Comparison of ENCODE assay signal across 15 mouse cellular contexts in the genomic region with DNA sequence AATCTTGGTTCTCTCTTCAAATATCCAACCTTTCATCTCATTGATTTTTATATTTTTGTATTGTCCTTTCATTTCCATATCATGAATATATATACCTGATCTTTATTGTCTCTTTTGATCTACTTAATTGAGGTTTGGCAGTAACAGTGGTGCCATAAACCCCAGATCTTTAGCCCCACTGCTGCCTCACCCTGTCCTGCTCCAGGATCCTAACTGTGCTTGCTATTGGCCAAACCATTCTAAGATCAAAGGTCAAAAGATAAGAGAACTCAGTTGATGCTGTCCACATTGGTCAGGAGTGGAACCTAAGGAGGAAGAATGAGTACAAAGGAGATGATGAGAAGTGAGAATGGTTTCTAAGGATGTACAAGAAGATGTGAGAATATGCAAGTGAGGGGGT.
"Had no signal": no experiment of that assay in that cellular context is flagged by ENCODE, and none has a peak within 500 bp of the region (broad histone marks: within the 10 kb centered on the region; RNA-seq: fewer than 3 reads in every experiment).

No protein-coding gene starts in this region.

- H3K4me1 ChIP-seq: neural tube, embryonic 15.5 days; stomach, embryonic 15.5 days had no signal

- H3K9me3 ChIP-seq: neural tube, embryonic 15.5 days; stomach, embryonic 15.5 days had no signal

- H3K9ac ChIP-seq: neural tube, embryonic 15.5 days; stomach, embryonic 15.5 days had no signal

- H3K4me2 ChIP-seq: neural tube, embryonic 15.5 days; stomach, embryonic 15.5 days had no signal

- DNase-seq: retina, postnatal 1 day; right cerebral cortex, adult 18-20 months; right cerebral cortex, postnatal 14 days; right cerebral cortex, postnatal 25 days; right cerebral cortex, postnatal 4 days; spleen, adult 18-20 months; thymus, adult 18-20 months; thymus, adult 2 months; thymus, postnatal 14 days; thymus, postnatal 25 days; thymus, postnatal 36 days; thymus, postnatal 4 days had no signal

- H3K27ac ChIP-seq: neural tube, embryonic 15.5 days; stomach, embryonic 15.5 days; stomach, postnatal 0 days had no signal

- H3K27me3 ChIP-seq: neural tube, embryonic 15.5 days; stomach, embryonic 15.5 days had no signal

- H3K4me3 ChIP-seq: neural tube, embryonic 15.5 days; stomach, embryonic 15.5 days had no signal

- H3K36me3 ChIP-seq: neural tube, embryonic 15.5 days; stomach, embryonic 15.5 days had no signal
